Mouse (Mus musculus) heart, adult 2 months (tissue): ENCODE data around the gene Dhrs7b. TPM values are rescaled to one million over a fixed set of nuclear protein-coding genes. Genes with fewer than 3 reads are reported as not detected.

ENCODE experiments used
- DNase-seq, 2 experiments: peaks; one replicate each; pipeline ENCODE4 v3.0.0; 2021
- H3K27ac ChIP-seq: fragments of 200-600 bp; 2 replicates; pipeline ENCODE4 v1.8.1; 2022
- H3K27me3 ChIP-seq: fragments of 200-500 bp; 2 replicates; pipeline ENCODE4 v1.6.1; 2012; ENCODE audit warnings: mild to moderate bottlenecking, low read length, inconsistent platforms, mixed read lengths; ENCODE audit not compliant: control insufficient read depth, insufficient read depth
- H3K36me3 ChIP-seq: fragments of 200-500 bp; 2 replicates; pipeline ENCODE4 v1.6.1; 2012; ENCODE audit warnings: low read length, inconsistent platforms; ENCODE audit not compliant: control insufficient read depth, insufficient read depth
- H3K4me1 ChIP-seq: fragments of 200-500 bp; 2 replicates; pipeline ENCODE4 v1.6.1; 2011; ENCODE audit warnings: low read length; ENCODE audit not compliant: control insufficient read depth, insufficient read depth
- H3K4me3 ChIP-seq: fragments of 200-600 bp; 2 replicates; pipeline ENCODE4 v1.8.1; 2022
- H3K79me2 ChIP-seq: fragments of 200-500 bp; replicated peaks from 2 replicates; pipeline ENCODE4 v1.6.1; 2012; ENCODE audit warnings: mild to moderate bottlenecking, inconsistent platforms, low read length, moderate library complexity, mixed read lengths; ENCODE audit not compliant: control insufficient read depth, insufficient read depth
- H3K9ac ChIP-seq: fragments of 200-500 bp; 2 replicates; pipeline ENCODE4 v1.6.1; 2012; ENCODE audit warnings: low read depth, mild to moderate bottlenecking, control low read depth, inconsistent platforms, low read length, mixed read lengths
- CTCF ChIP-seq: fragments of 200-600 bp; IDR thresholded peaks from 2 replicates; pipeline ENCODE4 v1.8.1; 2022; ENCODE audit warnings: antibody characterized with exemption, mild to moderate bottlenecking, moderate library complexity
- EP300 ChIP-seq: fragments of 200-500 bp; IDR thresholded peaks from 2 replicates; pipeline ENCODE4 v1.6.1; 2011; ENCODE audit warnings: low read depth, low read length, control low read depth; ENCODE audit not compliant: insufficient read depth
- POLR2A ChIP-seq: fragments of 200-500 bp; IDR thresholded peaks from 2 replicates; pipeline ENCODE4 v1.6.1; 2011; ENCODE audit warnings: mild to moderate bottlenecking, low read depth, low read length, control low read depth; ENCODE audit not compliant: insufficient read depth
- WGBS: fragments of 180-500 bp; shearing (Covaris S2); methylation state at CpG from one replicate; pipeline ENCODE4 v1.1.7; 2018; 5-methylcytosine and 5-hydroxymethylcytosine counted together
- intact Hi-C: fragments of 180-260 bp; cut with DNase I; formaldehyde crosslinking; loops from one replicate; pipeline ENCODE4 v1.15.1; 2025
- polyA plus RNA-seq: library from polyadenylated mRNA; depleted of rRNA; stranded (reverse); fragments of >200 nt; gene quantifications from 2 replicates; pipeline ENCODE4 v1.2.3, GENCODE M21; 2012
- total RNA-seq, 2 experiments: library from RNA; stranded (reverse); gene quantifications; 2 replicates each; pipeline ENCODE4 v1.2.3; 2021

The Dhrs7b gene
- total and polyA plus RNA-seq, 3 experiments: 14.4 to 21.0 (median 20.6) TPM

DNA sequence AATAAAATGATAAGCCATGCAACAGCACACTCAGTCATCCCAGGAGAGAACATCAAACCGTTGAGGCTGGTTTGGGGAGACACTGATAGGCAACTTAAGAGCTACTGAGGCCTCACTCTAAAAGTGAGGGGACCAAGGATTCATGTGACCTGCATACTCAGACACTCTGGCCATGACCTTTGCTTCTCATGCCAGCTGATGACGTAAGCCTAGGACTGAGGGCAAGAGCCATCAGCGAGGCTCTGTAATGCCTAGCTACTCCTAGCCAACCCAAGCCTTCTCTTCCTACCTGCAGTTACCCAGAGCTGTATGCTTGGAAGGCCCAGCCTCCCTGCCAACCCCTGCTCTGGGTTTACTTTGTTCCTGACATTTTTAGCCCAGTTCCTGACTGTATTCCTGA lies 31.6 kb downstream of the Dhrs7b start:
- Histone ChIP-seq H3K4me3 (no peak overlapping the region), H3K27me3 (no peaks in the 10 kb centered on the region), H3K79me2 (no peaks in the 10 kb centered on the region), H3K4me1 (peaks cover 10% of the 10 kb centered on the region; the same call in 1 of the 2 replicates), H3K27ac (no peak overlapping the region), H3K9ac (no peak overlapping the region), H3K36me3 (peaks cover 4% of the 10 kb centered on the region)
- intact Hi-C loops: no loop called here
- TF ChIP-seq CTCF (no peak), POLR2A (no peak), EP300 (no peak)
- 65% methylated on average over 3 of the region's 3 CpGs for WGBS
- DNase-seq: no peak

GRCm38 (mm10) chr11:60863196-60863595 lies 32.8 kb downstream of the Dhrs7b start:
- Histone ChIP-seq H3K4me3 (no peak overlapping the region), H3K9ac (no peak overlapping the region), H3K4me1 (peaks cover 14% of the 10 kb centered on the region; the same call in 1 of the 2 replicates), H3K27ac (peak overlapping the region; percentile 4; the same call in 1 of the 2 replicates), H3K79me2 (no peaks in the 10 kb centered on the region; the same call in 1 of the 2 replicates), H3K27me3 (no peaks in the 10 kb centered on the region), H3K36me3 (peaks cover 4% of the 10 kb centered on the region)
- 69% methylated on average over 4 of the region's 4 CpGs for WGBS
- intact Hi-C loops: no loop called here
- peak in 1 of 2 experiments; percentile 40 for DNase-seq
- TF ChIP-seq POLR2A (no peak), EP300 (0 out of 2 replicates have a peak, but pooled peaks have one; percentile 14)

DNA sequence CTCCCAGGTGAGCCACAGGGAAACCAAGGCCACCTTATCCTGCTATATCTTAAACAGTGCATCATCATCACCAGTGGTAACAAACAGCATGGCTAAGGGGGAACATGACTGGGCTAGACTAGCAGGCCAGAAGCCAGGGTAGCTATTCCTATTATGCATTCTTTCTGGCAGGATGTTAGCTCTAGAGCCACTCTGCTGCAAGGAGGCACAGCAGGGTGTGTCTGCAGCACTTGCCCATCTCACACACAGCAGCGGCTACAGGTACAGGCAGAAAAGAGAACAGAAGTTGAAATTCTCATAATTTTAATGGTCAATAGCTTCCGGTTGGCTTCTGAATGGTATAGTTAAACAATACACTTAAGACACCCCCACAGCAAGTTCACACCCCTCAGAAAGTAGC lies 33.7 kb downstream of the Dhrs7b start:
- H3K79me2 ChIP-seq: peaks cover 2% of the 10 kb centered on the region; the same call in 1 of the 2 replicates
- no peak overlapping the region for H3K4me3 ChIP-seq
- peaks cover 4% of the 10 kb centered on the region for H3K36me3 ChIP-seq
- 84% methylated on average over 2 of the region's 2 CpGs for WGBS
- peak overlapping the region; percentile 18; the same call in 1 of the 2 replicates for H3K27ac ChIP-seq
- no peak for DNase-seq
- intact Hi-C loops: no loop called here
- TF ChIP-seq POLR2A (no peak), EP300 (no peak), CTCF (no peak)
- no peaks in the 10 kb centered on the region for H3K27me3 ChIP-seq
- peaks cover 15% of the 10 kb centered on the region for H3K4me1 ChIP-seq
- no peak overlapping the region for H3K9ac ChIP-seq

GRCm38 (mm10) chr11:60864916-60865315 lies 34.5 kb downstream of the Dhrs7b start:
- H3K27me3 ChIP-seq: no peaks in the 10 kb centered on the region
- DNase-seq: peak; percentile 45 to 75
- intact Hi-C loops: no loop called here
- H3K36me3 ChIP-seq: peaks cover 4% of the 10 kb centered on the region
- H3K4me3 ChIP-seq: no peak overlapping the region
- H3K79me2 ChIP-seq: peaks cover 4% of the 10 kb centered on the region; the same call in 1 of the 2 replicates
- peak; percentile 79 for TF ChIP-seq EP300
- TF ChIP-seq POLR2A: no peak
- TF ChIP-seq CTCF: no peak
- H3K27ac ChIP-seq: no peak overlapping the region; the same call in 1 of the 2 replicates
- H3K9ac ChIP-seq: no peak overlapping the region
- peaks cover 18% of the 10 kb centered on the region for H3K4me1 ChIP-seq
- 55% methylated on average over 14 of the region's 14 CpGs for WGBS

DNA sequence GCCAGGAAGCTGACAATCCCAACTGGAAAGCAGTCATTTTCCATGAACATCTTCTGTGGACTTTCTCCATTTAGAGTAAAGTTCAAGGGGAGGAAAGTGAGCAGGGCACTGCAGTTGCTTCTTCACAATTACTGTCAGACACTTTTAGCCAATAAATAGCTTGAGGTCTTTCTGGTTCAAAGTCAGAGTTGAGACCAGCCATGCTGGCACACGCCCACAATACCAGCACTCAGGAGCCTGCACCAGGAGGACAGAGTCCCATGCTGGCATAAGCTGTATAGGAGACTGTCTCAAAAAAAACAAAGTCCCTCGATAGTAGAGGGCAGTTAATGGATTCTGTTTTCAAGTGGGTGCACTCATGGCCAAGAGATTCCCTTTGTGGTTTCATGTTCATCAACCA lies 35.6 kb downstream of the Dhrs7b start:
- WGBS: 50% methylated on average over 2 of the region's 2 CpGs
- TF ChIP-seq CTCF: no peak
- no peak for TF ChIP-seq EP300
- no peak for TF ChIP-seq POLR2A
- no peak for DNase-seq
- Histone ChIP-seq H3K9ac (no peak overlapping the region), H3K27me3 (no peaks in the 10 kb centered on the region), H3K36me3 (peaks cover 4% of the 10 kb centered on the region), H3K4me3 (no peak overlapping the region), H3K79me2 (peaks cover 7% of the 10 kb centered on the region; the same call in 1 of the 2 replicates), H3K27ac (peak overlapping the region; percentile 1; the same call in 1 of the 2 replicates), H3K4me1 (peaks cover 21% of the 10 kb centered on the region)
- intact Hi-C loops: no loop called here

DNA sequence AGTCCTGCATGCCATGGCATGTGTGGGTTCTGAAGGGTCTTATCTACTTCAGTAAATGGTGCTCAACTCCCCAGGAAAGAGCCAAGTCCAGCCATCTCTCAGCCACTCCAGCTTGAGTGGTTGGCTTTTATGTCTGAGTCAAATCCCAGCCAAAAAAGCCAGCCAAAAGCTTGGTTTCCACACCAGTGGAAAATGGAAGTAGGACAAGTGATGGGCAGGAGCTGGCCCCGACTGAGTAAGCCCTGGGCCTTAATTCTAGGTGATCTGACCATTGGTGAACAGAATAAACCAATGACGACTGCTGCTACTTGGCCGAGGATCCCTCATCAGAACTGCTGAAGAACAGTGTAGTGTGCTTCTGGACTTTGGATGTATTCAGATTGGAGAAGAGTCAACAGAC lies 37.0 kb downstream of the Dhrs7b start:
- Histone ChIP-seq H3K79me2 (peaks cover 9% of the 10 kb centered on the region), H3K4me3 (no peak overlapping the region), H3K36me3 (peaks cover 4% of the 10 kb centered on the region), H3K9ac (no peak overlapping the region), H3K27ac (no peak overlapping the region), H3K4me1 (peaks cover 27% of the 10 kb centered on the region), H3K27me3 (no peaks in the 10 kb centered on the region)
- intact Hi-C loops: no loop called here
- no peak for TF ChIP-seq EP300
- no peak for TF ChIP-seq CTCF
- TF ChIP-seq POLR2A: no peak
- 57% methylated on average over 3 of the region's 3 CpGs for WGBS
- DNase-seq: no peak
